Mouse (Mus musculus): ENCODE measurements around the gene Usp6nl. TPM values are rescaled to one million over a fixed set of nuclear protein-coding genes. Genes with fewer than 3 reads are reported as not detected.

The Usp6nl gene
- polyA plus RNA-seq, 1 experiment, result 17.9 TPM

- TF ChIP-seq CTCF (IDR thresholded peaks at IDR 0.05; ENCODE audit: borderline replicate concordance, extremely low read depth, insufficient read depth, insufficient read length) (no peak), POLR2A (IDR thresholded peaks at IDR 0.05; ENCODE audit: borderline replicate concordance, extremely low read depth, insufficient read depth, insufficient read length, poor library complexity, severe bottlenecking) (no peak)
- peak; percentile 59 for DNase-seq (ENCODE audit: low read depth)
Observed at GRCm38 (mm10) chr2:6352541-6352971, 30.1 kb downstream of the Usp6nl start.

DNA sequence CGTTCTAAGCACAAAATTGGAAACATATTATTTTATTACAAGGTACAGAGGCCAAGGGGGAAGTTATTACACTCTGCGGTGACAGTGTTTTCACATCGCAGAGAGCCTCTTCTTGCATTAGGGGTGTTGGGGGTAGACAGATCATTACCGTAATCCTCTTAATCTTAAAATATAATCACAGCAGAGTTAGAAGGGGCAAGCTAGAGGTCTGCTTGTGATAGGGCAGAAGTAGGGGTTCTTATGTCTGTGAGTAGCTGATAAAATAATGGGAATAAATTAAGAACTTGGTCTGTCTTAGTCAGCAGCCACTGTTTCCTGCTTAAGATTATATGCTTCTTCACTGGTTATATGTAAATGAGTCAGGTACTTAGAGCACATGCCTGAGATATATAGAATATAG, 30.6 kb downstream of the Usp6nl start:
- DNase-seq (ENCODE audit: low read depth), result no peak
- no peak for TF ChIP-seq CTCF (IDR thresholded peaks at IDR 0.05; ENCODE audit: borderline replicate concordance, extremely low read depth, insufficient read depth, insufficient read length)
- no peak for TF ChIP-seq POLR2A (IDR thresholded peaks at IDR 0.05; ENCODE audit: borderline replicate concordance, extremely low read depth, insufficient read depth, insufficient read length, poor library complexity, severe bottlenecking)

DNA sequence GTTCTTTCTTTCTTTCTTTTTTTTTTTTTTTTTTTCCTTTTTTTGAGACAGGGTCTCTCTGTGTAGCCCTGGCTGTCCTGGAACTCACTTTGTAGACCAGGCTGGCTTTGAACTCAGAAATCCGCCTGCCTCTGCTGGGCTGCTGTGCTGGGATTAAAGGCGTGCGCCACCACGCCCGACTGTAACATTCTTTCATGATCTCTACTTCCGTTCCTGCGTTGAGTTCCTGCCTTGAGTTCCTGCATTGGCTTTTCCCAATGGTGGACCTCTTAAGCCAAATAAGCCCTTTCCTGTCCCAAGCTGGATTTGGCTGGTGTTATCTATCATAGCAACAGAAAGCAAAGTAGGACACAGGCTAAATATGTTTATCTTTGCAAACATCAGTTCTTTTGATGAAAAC, 34.8 kb downstream of the Usp6nl start:
- no peak for DNase-seq (ENCODE audit: low read depth)
- no peak for TF ChIP-seq POLR2A (IDR thresholded peaks at IDR 0.05; ENCODE audit: borderline replicate concordance, extremely low read depth, insufficient read depth, insufficient read length, poor library complexity, severe bottlenecking)
- no peak for TF ChIP-seq CTCF (IDR thresholded peaks at IDR 0.05; ENCODE audit: borderline replicate concordance, extremely low read depth, insufficient read depth, insufficient read length)

- no peak for TF ChIP-seq POLR2A (IDR thresholded peaks at IDR 0.05; ENCODE audit: borderline replicate concordance, extremely low read depth, insufficient read depth, insufficient read length, poor library complexity, severe bottlenecking)
- TF ChIP-seq CTCF (IDR thresholded peaks at IDR 0.05; ENCODE audit: borderline replicate concordance, extremely low read depth, insufficient read depth, insufficient read length), result no peak
- no peak for DNase-seq (ENCODE audit: low read depth)
Observed at GRCm38 (mm10) chr2:6359645-6360044, 37.2 kb downstream of the Usp6nl start.

DNA sequence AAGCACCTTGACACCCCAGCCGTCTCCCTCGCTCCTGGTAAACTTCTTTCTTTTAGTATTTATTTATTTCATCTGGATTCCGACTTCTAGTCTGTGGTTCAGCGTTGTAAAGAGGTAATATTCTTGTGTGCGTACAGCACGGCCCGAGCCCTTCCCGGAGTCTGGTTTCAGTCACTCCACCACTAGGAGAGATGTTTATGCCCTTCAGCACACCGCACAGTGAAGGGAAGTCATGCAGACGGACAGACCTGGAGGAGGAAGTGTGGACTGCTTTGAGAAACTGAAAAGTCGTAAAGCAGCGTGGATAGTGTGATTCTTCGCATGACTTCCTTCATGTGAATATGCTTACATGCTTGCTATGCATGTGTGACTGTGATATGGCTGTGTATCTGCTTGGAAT, 40.7 kb downstream of the Usp6nl start:
- TF ChIP-seq CTCF (IDR thresholded peaks at IDR 0.05; ENCODE audit: borderline replicate concordance, extremely low read depth, insufficient read depth, insufficient read length) (no peak), POLR2A (IDR thresholded peaks at IDR 0.05; ENCODE audit: borderline replicate concordance, extremely low read depth, insufficient read depth, insufficient read length, poor library complexity, severe bottlenecking) (no peak)

DNA sequence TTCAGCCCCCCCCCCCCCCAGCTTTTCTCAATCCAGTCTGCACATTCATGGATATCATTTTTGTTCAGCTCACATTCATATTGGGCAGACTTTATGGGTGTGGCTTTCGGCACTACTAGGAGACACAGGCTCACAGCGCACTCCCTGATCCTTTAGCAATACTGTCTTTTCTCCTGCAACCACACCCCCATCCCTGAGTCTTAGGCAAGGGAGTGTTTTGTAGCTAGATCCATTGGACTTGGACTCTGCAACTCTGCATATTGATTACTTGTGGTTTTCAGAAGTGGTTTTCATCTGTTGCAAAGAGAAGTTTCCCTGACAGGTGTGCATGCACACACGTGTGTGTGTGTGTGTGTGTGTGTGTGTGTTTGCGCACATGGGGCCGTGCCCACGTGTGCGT, 41.5 kb downstream of the Usp6nl start:
- no peak for DNase-seq (ENCODE audit: low read depth)
- no peak for TF ChIP-seq POLR2A (IDR thresholded peaks at IDR 0.05; ENCODE audit: borderline replicate concordance, extremely low read depth, insufficient read depth, insufficient read length, poor library complexity, severe bottlenecking)
- TF ChIP-seq CTCF (IDR thresholded peaks at IDR 0.05; ENCODE audit: borderline replicate concordance, extremely low read depth, insufficient read depth, insufficient read length), result no peak

More for the DNA sequence above, 40.7 kb downstream of the Usp6nl start:
- no peak for DNase-seq (ENCODE audit: low read depth)

DNA sequence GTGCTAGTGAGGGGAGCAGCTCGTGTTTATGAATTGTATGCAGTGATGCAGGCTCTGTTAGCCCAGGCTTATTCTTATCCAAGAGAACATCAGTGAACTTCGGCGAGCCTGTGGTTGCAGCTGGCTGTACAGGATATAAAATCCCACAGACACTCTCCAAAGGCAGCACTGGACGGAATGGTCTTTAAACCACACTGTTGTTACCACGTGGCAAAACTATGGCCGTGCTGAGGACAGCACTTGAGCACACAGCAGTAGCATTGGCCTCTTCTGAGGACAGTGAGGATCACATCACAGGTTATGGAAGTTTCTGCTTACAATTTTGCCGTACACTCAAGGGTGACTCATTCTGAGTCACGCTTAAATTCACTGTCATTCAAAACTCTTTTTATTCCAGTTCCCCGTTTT, 44.1 kb downstream of the Usp6nl start:
- DNase-seq (ENCODE audit: low read depth), result no peak
- no peak for TF ChIP-seq CTCF (IDR thresholded peaks at IDR 0.05; ENCODE audit: borderline replicate concordance, extremely low read depth, insufficient read depth, insufficient read length)
- TF ChIP-seq POLR2A (IDR thresholded peaks at IDR 0.05; ENCODE audit: borderline replicate concordance, extremely low read depth, insufficient read depth, insufficient read length, poor library complexity, severe bottlenecking), result no peak

- TF ChIP-seq POLR2A (IDR thresholded peaks at IDR 0.05; ENCODE audit: borderline replicate concordance, extremely low read depth, insufficient read depth, insufficient read length, poor library complexity, severe bottlenecking), result no peak
- DNase-seq (ENCODE audit: low read depth), result peak; percentile 38
Observed at GRCm38 (mm10) chr2:6366973-6367372, 44.5 kb downstream of the Usp6nl start.

DNA sequence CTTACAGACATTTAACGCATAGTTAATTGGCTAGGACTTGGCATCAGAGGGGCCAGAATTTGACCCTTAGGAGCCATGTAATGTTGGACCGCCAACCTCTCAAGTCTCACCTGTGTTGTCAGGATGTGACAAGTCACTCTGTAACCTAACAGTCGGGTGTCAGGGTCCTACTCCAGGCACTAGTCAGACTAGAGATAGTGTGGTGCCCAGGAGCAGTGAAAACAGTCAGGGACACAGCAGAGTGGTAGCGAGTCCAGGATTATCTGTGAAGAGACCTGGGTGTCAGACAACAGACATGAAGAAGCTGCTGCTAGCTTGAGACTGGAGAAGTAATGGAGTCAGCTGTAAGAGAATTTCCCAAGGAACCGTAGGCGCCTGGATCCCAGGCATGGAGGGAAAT, 45.0 kb downstream of the Usp6nl start:
- TF ChIP-seq POLR2A (IDR thresholded peaks at IDR 0.05; ENCODE audit: borderline replicate concordance, extremely low read depth, insufficient read depth, insufficient read length, poor library complexity, severe bottlenecking) (no peak), CTCF (IDR thresholded peaks at IDR 0.05; ENCODE audit: borderline replicate concordance, extremely low read depth, insufficient read depth, insufficient read length) (no peak)
- DNase-seq (ENCODE audit: low read depth), result no peak

GRCm38 (mm10) chr2:6374216-6374615, 51.7 kb downstream of the Usp6nl start:
- no peak for TF ChIP-seq POLR2A (IDR thresholded peaks at IDR 0.05; ENCODE audit: borderline replicate concordance, extremely low read depth, insufficient read depth, insufficient read length, poor library complexity, severe bottlenecking)
- TF ChIP-seq CTCF (IDR thresholded peaks at IDR 0.05; ENCODE audit: borderline replicate concordance, extremely low read depth, insufficient read depth, insufficient read length), result no peak
- DNase-seq (ENCODE audit: low read depth), result no peak

DNA sequence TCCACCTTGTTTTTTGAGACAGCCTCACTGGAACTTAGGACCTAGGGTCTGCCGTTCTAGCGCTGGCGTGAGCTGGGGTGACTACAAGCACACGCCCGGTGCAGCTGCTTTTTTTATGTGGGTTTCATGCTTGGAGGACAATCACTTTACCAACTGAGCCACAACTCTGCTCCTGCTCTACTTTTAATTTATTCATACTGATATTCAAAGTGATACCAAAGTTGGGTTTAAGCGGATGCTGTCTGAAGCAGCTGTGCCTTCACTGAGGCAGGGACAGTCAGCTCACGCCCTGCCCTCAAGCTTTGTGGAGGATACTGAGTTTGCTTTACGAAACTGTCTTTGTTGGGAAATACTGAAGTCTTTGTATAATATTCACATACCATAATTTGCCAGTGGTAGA, 53.6 kb downstream of the Usp6nl start:
- no peak for TF ChIP-seq CTCF (IDR thresholded peaks at IDR 0.05; ENCODE audit: borderline replicate concordance, extremely low read depth, insufficient read depth, insufficient read length)
- no peak for TF ChIP-seq POLR2A (IDR thresholded peaks at IDR 0.05; ENCODE audit: borderline replicate concordance, extremely low read depth, insufficient read depth, insufficient read length, poor library complexity, severe bottlenecking)

GRCm38 (mm10) chr2:6376941-6377340, 54.5 kb downstream of the Usp6nl start:
- no peak for DNase-seq (ENCODE audit: low read depth)
- TF ChIP-seq CTCF (IDR thresholded peaks at IDR 0.05; ENCODE audit: borderline replicate concordance, extremely low read depth, insufficient read depth, insufficient read length) (no peak), POLR2A (IDR thresholded peaks at IDR 0.05; ENCODE audit: borderline replicate concordance, extremely low read depth, insufficient read depth, insufficient read length, poor library complexity, severe bottlenecking) (no peak)

More for the DNA sequence above, 53.6 kb downstream of the Usp6nl start:
- no peak for DNase-seq (ENCODE audit: low read depth)
